Mouse (Mus musculus) adipose tissue, adult 10 weeks (tissue): ENCODE measurements around the gene Kif7. TPM values are rescaled to one million over a fixed set of nuclear protein-coding genes. Genes with fewer than 3 reads are reported as not detected.

Source experiments
- polyA plus RNA-seq: library from polyadenylated mRNA; stranded (reverse); fragments of 350-450 nt; fragmentation: Illumina TruSeq; extraction: RNeasy Lipid Tissue Mini Kit (QIAGEN cat#74804); gene quantifications from one replicate; pipeline ENCODE4 v1.2.3, GENCODE M21; 2014; ENCODE audit warnings: low read depth, low replicate concordance

The Kif7 gene
- polyA plus RNA-seq, result 2.1 TPM

GRCm38 (mm10) chr7:79715187-79715981, at the start of gene Kif7:
TSS of gene Kif7 (minus strand) at chr7:79715720.

GRCm38 (mm10) chr7:79742659-79743536, 27.4 kb upstream of the Kif7 start, which contains the start of the genes Pex11a and Wdr93:
TSS of gene Pex11a (minus strand) at chr7:79743131.
TSS of gene Wdr93 (plus strand) at chr7:79743163.

GRCm38 (mm10) chr7:79732622-79733021, 17.1 kb upstream of the Kif7 start, which contains the start of gene Plin1:
TSS of gene Plin1 (minus strand) at chr7:79732903.

GRCm38 (mm10) chr7:79659578-79660290, 55.8 kb downstream of the Kif7 start, which contains the start of gene Ticrr:
TSS of gene Ticrr (plus strand) at chr7:79660196.

Other genes starting within 250 kb of the Kif7 start
- 37.9 TPM for gene Polg, start 249.4 kb downstream of the Kif7 start, polyA plus RNA-seq
- gene Rhcg, start 98.1 kb downstream of the Kif7 start, polyA plus RNA-seq, result 183 TPM
- 0.32 TPM for gene Ticrr, start 55.5 kb downstream of the Kif7 start, polyA plus RNA-seq
- 618 TPM for gene Plin1, start 17.2 kb upstream of the Kif7 start, polyA plus RNA-seq
- 41.6 TPM for gene Pex11a, start 27.4 kb upstream of the Kif7 start, polyA plus RNA-seq
- 3.9 TPM for gene Wdr93, start 27.4 kb upstream of the Kif7 start, polyA plus RNA-seq
- gene Mesp1, start 78.1 kb upstream of the Kif7 start, polyA plus RNA-seq, result 1.6 TPM
- 1.1 TPM for gene Mesp2, start 95.0 kb upstream of the Kif7 start, polyA plus RNA-seq
- gene Anpep, start 145.3 kb upstream of the Kif7 start, polyA plus RNA-seq, result 17.7 TPM
- gene Ap3s2, start 204.9 kb upstream of the Kif7 start, polyA plus RNA-seq, result 12.7 TPM
- gene Arpin, start 219.6 kb upstream of the Kif7 start, polyA plus RNA-seq, result 18.0 TPM